Mouse (Mus musculus) left cerebral cortex, postnatal 4 days (tissue): ENCODE results near the gene Hsd3b1. TPM values are rescaled to one million over a fixed set of nuclear protein-coding genes. Genes with fewer than 3 reads are reported as not detected.
"Not testable (repeated sequence)": the region's sequence is repeated elsewhere in the genome, so short reads cannot be mapped to it uniquely, and the experiment has no call there.

ENCODE experiments used
- DNase-seq: peaks from one replicate; pipeline ENCODE4 v3.0.0-alpha.2; 2022
- intact Hi-C: fragments of 180-260 bp; cut with DNase I; formaldehyde crosslinking; loops from one replicate; pipeline ENCODE4 v1.15.1; 2025
- total RNA-seq, 2 experiments: library from RNA; stranded (reverse); gene quantifications; 2 replicates each; pipeline ENCODE4 v1.2.3; 2021

Hsd3b1 gene
- total RNA-seq, result not detected

GRCm38 (mm10) chr3:98859576-98859975, at the start of gene Hsd3b1:
Gene Hsd3b1, minus strand, starts transcription at chr3:98859794.
- no peak for DNase-seq
- intact Hi-C loops, result no loop called here

- no peak for DNase-seq
- intact Hi-C loops, result loop anchor here (5.0 to 10.0 kb wide), 2 partner anchors 347 to 1040 kb away; partner anchors contain the start of gene Tbx15
Observed at GRCm38 (mm10) chr3:98897606-98898005, 38.0 kb upstream of the Hsd3b1 start.

GRCm38 (mm10) chr3:98895071-98895601, 35.5 kb upstream of the Hsd3b1 start:
- no peak for DNase-seq
- intact Hi-C loops, result loop anchor here (5.0 to 10.0 kb wide), 2 partner anchors 350 to 1042 kb away; partner anchors contain the start of gene Tbx15

GRCm38 (mm10) chr3:98893057-98893772, 33.6 kb upstream of the Hsd3b1 start, which contains the start of gene Hao2:
Gene Hao2, minus strand, starts transcription at chr3:98893239.
- intact Hi-C loops, result loop anchor here (10.0 kb wide), 1 partner anchor 352 kb away; the partner anchor contains the start of gene Tbx15
- no peak for DNase-seq

- intact Hi-C loops, result loop anchor here (10.0 kb wide), 1 partner anchor 354 kb away; the partner anchor contains the start of gene Tbx15
- no peak for DNase-seq
Observed at GRCm38 (mm10) chr3:98890430-98890829, 30.8 kb upstream of the Hsd3b1 start.

- intact Hi-C loops, result no loop called here
- no peak for DNase-seq
Observed at GRCm38 (mm10) chr3:98888206-98888605, 28.6 kb upstream of the Hsd3b1 start.

- intact Hi-C loops, result no loop called here
- no peak for DNase-seq
Observed at GRCm38 (mm10) chr3:98880831-98881230, 21.2 kb upstream of the Hsd3b1 start.

GRCm38 (mm10) chr3:98880216-98880615, 20.6 kb upstream of the Hsd3b1 start:
- intact Hi-C loops, result no loop called here
- no peak for DNase-seq

GRCm38 (mm10) chr3:98868219-98868618, 8.6 kb upstream of the Hsd3b1 start:
- no peak for DNase-seq
- intact Hi-C loops, result no loop called here

- DNase-seq, result no peak
- intact Hi-C loops, result no loop called here
Observed at GRCm38 (mm10) chr3:98862800-98863199, 3.2 kb upstream of the Hsd3b1 start.

- intact Hi-C loops, result no loop called here
Observed at GRCm38 (mm10) chr3:98858051-98858450, 1.5 kb downstream of the Hsd3b1 start.

GRCm38 (mm10) chr3:98856892-98857291, 2.7 kb downstream of the Hsd3b1 start:
- no peak for DNase-seq
- intact Hi-C loops, result no loop called here

More at GRCm38 (mm10) chr3:98858051-98858450, 1.5 kb downstream of the Hsd3b1 start:
- no peak for DNase-seq

GRCm38 (mm10) chr3:98855160-98855559, 4.4 kb downstream of the Hsd3b1 start:
- no peak for DNase-seq
- intact Hi-C loops, result no loop called here

GRCm38 (mm10) chr3:98853685-98854084, 5.9 kb downstream of the Hsd3b1 start:
- DNase-seq, result no peak
- intact Hi-C loops, result no loop called here

GRCm38 (mm10) chr3:98853051-98853450, 6.5 kb downstream of the Hsd3b1 start:
- intact Hi-C loops, result no loop called here
- DNase-seq, result no peak

GRCm38 (mm10) chr3:98852631-98853030, 7.0 kb downstream of the Hsd3b1 start:
- intact Hi-C loops, result no loop called here
- DNase-seq, result no peak

- intact Hi-C loops, result no loop called here
- no peak for DNase-seq
Observed at GRCm38 (mm10) chr3:98851853-98852252, 7.7 kb downstream of the Hsd3b1 start.

- DNase-seq, result no peak
- intact Hi-C loops, result no loop called here
Observed at GRCm38 (mm10) chr3:98850262-98850661, 9.3 kb downstream of the Hsd3b1 start.

GRCm38 (mm10) chr3:98848898-98849297, 10.7 kb downstream of the Hsd3b1 start:
- DNase-seq, result no peak
- intact Hi-C loops, result no loop called here

GRCm38 (mm10) chr3:98814101-98814670, 45.4 kb downstream of the Hsd3b1 start, which contains the start of gene Hsd3b6:
Gene Hsd3b6, minus strand, starts transcription at chr3:98814443.
- DNase-seq, result no peak
- intact Hi-C loops, result no loop called here

- intact Hi-C loops, result loop anchor here (2.0 kb wide), 1 partner anchor 94 kb away; no protein-coding TSS in a partner anchor
- not testable (repeated sequence) for DNase-seq
Observed at GRCm38 (mm10) chr3:98812653-98813052, 46.9 kb downstream of the Hsd3b1 start.

- DNase-seq, intact Hi-C loops: not testable (repeated sequence)
Observed at GRCm38 (mm10) chr3:98805032-98805431, 54.6 kb downstream of the Hsd3b1 start.
